Mouse (Mus musculus): ENCODE measurements around the gene Rfx1.

DNA sequence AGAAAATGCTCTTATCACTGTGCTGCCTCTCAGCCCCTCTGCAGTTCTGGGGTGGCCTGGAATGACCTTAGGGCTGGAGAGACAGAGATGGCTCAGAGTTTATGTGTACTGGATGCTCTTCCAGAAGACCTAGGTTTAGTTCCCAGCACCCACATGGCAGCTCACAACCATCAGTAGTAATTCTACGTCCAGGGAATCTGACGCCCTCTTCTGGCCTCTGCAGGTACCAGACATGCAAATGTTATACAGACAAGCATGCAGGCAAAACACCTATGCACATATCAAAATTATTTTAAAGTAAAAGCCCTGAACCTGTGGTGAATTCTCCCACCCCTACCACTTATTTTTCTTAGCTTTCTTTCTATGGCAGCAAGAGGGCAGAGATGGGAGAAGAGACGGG, 20.1 kb upstream of the Rfx1 start:
- TF ChIP-seq USF2 (conservative IDR thresholded peaks at IDR 0.05; ENCODE audit: low read depth, low read length): no peak
- no peak for TF ChIP-seq RCOR1 (conservative IDR thresholded peaks at IDR 0.05; ENCODE audit: low read depth, low read length)

Measured in CH12.LX (cell line).